Mouse (Mus musculus) spleen, adult 2 months (tissue): ENCODE results near the gene Cd68.

ENCODE experiments used
- CTCF ChIP-seq: fragments of 200-500 bp; IDR thresholded peaks from 2 replicates; pipeline ENCODE4 v1.5.1; 2011; ENCODE audit warnings: mild to moderate bottlenecking, inconsistent platforms; ENCODE audit not compliant: insufficient read depth, insufficient read length, insufficient replicate concordance; ENCODE audit errors: extremely low read depth
- POLR2A ChIP-seq: fragments of 200-500 bp; IDR thresholded peaks from 2 replicates; pipeline ENCODE4 v1.6.1; 2011; ENCODE audit warnings: low read depth, low read length, inconsistent platforms

GRCm38 (mm10) chr11:69698574-69698973, 32.6 kb upstream of the Cd68 start:
- no peak for TF ChIP-seq CTCF
- no peak for TF ChIP-seq POLR2A
